Mouse (Mus musculus) midbrain, embryonic 16.5 days (tissue): ENCODE measurements at regions not wholly inside any gene's neighbourhood (a gene's known extent, or its start where the extent isn't known, plus 50 kb on each side); places are given as distances from the start of the nearest gene placed in this dataset.

Source experiments
- ATAC-seq: fragments of 200-750 bp; cut with Nextera tagmentation; 2 replicates; pipeline ENCODE4 v1.8.0; 2017; ENCODE audit warnings: moderate TSS enrichment
- H3K27ac ChIP-seq: fragments of 300-500 bp; sonication (generic); 2 replicates; pipeline ENCODE4 v1.5.1; 2014; ENCODE audit warnings: mild to moderate bottlenecking, low read length, mixed read lengths
- H3K27me3 ChIP-seq: fragments of 300-500 bp; sonication (generic); 2 replicates; pipeline ENCODE4 v1.6.1; 2014; ENCODE audit warnings: low read depth, low read length, mixed read lengths; ENCODE audit not compliant: control insufficient read depth, insufficient read depth
- H3K36me3 ChIP-seq: fragments of 300-500 bp; sonication (generic); 2 replicates; pipeline ENCODE4 v1.6.1; 2014; ENCODE audit warnings: mild to moderate bottlenecking, low read length, moderate library complexity, mixed read lengths; ENCODE audit not compliant: control insufficient read depth, insufficient read depth
- H3K4me1 ChIP-seq: fragments of 300-500 bp; sonication (generic); 2 replicates; pipeline ENCODE4 v1.6.1; 2014; ENCODE audit warnings: mild to moderate bottlenecking, low read length, mixed read lengths; ENCODE audit not compliant: control insufficient read depth, insufficient read depth
- H3K4me2 ChIP-seq: fragments of 300-500 bp; sonication (generic); 2 replicates; pipeline ENCODE4 v1.6.1; 2014; ENCODE audit warnings: mild to moderate bottlenecking, low read length, mixed read lengths
- H3K4me3 ChIP-seq: fragments of 300-500 bp; sonication (generic); 2 replicates; pipeline ENCODE4 v1.5.1; 2014; ENCODE audit warnings: low read depth, mild to moderate bottlenecking, low read length, moderate library complexity, mixed read lengths
- H3K9ac ChIP-seq: fragments of 300-500 bp; sonication (generic); 2 replicates; pipeline ENCODE4 v1.6.1; 2014; ENCODE audit warnings: low read depth, low read length, mixed read lengths
- H3K9me3 ChIP-seq: fragments of 300-500 bp; sonication (generic); replicated peaks from 2 replicates; pipeline ENCODE4 v1.6.1; 2014; ENCODE audit warnings: mild to moderate bottlenecking, low read length, mixed read lengths; ENCODE audit not compliant: control insufficient read depth, poor library complexity, severe bottlenecking
- WGBS: fragments of 180-500 bp; shearing (Covaris S2); extraction: QIAGEN DNeasy Blood & Tissue Kit; methylation state at CpG from one replicate; pipeline ENCODE4 v1.1.7; 2014; 5-methylcytosine and 5-hydroxymethylcytosine counted together

DNA sequence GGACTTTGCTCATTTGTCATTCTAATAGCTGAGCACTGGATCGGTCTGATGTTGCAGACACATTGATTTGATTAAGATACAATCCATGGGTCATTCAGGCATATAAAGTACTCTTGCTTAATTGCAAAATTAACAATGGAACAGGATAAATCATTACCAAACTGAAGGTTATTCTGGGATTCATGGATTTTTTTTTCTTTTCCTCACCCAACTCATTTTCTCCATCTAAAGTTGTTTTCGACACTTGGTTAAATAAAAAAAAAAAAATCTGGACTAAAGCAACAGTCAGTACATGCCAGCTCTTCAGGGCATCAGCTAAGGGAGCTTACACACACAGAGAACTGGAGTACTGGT is 169.8 kb upstream of the Lpp start:
- Histone ChIP-seq H3K36me3 (no peaks in the 10 kb centered on the region), H3K4me3 (no peak overlapping the region), H3K27me3 (no peaks in the 10 kb centered on the region), H3K4me1 (no peaks in the 10 kb centered on the region), H3K9me3 (no peaks in the 10 kb centered on the region), H3K27ac (no peak overlapping the region), H3K9ac (no peak overlapping the region), H3K4me2 (no peak overlapping the region)
- WGBS = 75% methylated on average over 2 of the region's 2 CpGs
- ATAC-seq = no peak

DNA sequence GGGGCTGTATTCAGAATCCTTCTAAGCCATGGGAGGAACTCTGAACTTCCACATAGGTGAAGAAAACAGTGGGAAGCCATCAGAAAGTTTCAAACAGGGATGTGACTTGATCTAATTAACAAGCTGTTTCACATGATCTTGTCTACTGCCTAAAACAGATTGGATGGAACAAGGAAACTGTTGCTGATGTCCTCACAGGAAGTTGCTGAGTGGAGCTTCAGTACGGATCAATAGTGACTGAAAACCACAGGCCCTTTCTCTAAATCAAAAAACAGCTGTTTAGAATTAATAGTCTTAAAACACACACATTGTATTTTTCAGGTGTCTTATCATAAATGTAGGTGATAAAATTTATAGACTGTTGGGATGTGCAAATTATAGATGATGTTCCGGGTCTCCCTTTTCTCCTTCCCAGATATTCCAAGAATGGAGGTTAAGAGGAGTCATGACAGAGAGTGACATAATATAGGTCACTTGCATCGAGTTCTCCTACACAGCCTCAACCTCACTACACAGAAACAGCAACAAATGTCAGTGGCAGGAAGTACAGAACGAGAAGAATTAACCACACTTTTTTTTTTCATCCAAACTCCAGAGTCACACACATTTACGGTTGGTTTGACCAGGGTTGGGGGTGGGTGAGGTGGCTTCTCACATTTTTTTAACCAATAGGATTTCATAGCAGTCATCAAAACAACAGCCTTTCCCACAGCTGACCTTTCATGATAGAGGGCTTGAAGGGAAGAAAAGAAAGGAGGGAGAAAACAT is 170.4 kb upstream of the Lpp start:
- WGBS = 82% methylated on average over 5 of the region's 5 CpGs
- Histone ChIP-seq H3K27ac (no peak overlapping the region), H3K9ac (no peak overlapping the region), H3K36me3 (no peaks in the 10 kb centered on the region), H3K9me3 (no peaks in the 10 kb centered on the region), H3K27me3 (no peaks in the 10 kb centered on the region), H3K4me1 (peaks cover 2% of the 10 kb centered on the region; the same call in 1 of the 2 replicates), H3K4me2 (no peak overlapping the region), H3K4me3 (no peak overlapping the region)
- ATAC-seq = no peak

DNA sequence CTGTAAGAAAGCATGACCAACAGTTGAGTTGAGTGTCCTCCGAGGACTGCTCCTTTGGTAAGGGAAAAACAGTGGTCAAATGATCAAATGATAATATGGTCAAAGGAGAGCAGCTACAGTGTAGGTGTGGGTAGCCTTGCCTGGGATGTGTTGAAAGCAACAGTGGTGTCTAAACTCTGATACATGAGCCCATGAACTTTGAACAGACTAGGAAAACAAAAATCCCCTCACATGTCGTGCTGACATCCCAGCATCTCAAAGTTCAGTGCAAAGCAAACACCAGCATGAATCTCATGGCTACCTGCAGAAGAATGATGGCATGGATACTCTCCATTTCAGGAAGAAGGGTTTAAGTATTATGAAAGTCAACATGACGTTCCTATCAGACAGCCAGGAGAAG is 171.3 kb upstream of the Lpp start:
- no peak for ATAC-seq
- WGBS = 98% methylated on average over 3 of the region's 3 CpGs
- Histone ChIP-seq H3K9me3 (no peaks in the 10 kb centered on the region), H3K36me3 (no peaks in the 10 kb centered on the region), H3K27ac (no peak overlapping the region), H3K4me1 (peaks cover 2% of the 10 kb centered on the region; the same call in 1 of the 2 replicates), H3K9ac (no peak overlapping the region), H3K4me3 (no peak overlapping the region), H3K4me2 (no peak overlapping the region), H3K27me3 (no peaks in the 10 kb centered on the region)

DNA sequence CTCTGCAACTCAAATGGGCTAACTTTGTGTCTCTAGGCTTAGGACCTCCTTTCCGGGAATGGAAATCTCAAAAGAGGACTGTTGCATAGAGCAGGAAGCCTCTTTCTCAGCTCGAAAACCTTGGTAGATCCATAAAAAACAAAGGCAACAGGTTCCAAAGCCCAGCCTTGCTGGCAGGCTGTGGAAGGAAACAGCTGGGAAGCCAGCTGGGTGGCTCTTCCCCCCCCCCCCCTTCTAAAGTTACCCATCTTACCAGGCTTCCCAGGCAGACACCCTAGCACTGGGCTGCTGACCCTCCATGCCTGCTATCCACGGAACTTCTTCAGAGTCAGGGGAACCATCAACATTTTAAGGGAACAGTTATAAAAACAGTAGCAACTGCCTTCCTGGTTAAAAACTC is 172.7 kb upstream of the Lpp start:
- WGBS = 95% methylated on average over 3 of the region's 3 CpGs
- ATAC-seq = no peak

DNA sequence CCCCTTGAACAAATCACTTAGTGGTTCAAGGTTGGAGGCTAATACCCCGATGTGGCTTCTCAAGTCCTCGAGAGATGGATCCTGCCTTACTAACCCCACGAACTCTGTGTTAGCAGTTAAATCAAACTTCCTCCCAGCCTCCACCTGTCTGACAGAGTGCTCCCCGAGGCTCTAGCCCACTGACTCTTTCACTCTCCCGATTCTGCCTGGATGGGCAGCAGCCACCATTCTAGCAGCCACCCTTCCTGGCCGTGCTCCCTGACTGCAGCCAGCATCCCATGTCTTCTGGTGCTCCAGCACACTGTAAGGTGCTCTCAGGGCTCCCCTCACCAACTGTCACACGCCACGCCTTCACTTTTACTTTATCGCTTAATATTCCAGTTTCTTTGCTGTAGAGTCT is 173.6 kb upstream of the Lpp start:
- H3K27me3 ChIP-seq = no peaks in the 10 kb centered on the region
- no peaks in the 10 kb centered on the region for H3K9me3 ChIP-seq
- no peak overlapping the region for H3K27ac ChIP-seq
- peaks cover 2% of the 10 kb centered on the region; the same call in 1 of the 2 replicates for H3K4me1 ChIP-seq
- no peak overlapping the region for H3K9ac ChIP-seq
- no peaks in the 10 kb centered on the region for H3K36me3 ChIP-seq
- no peak overlapping the region for H3K4me2 ChIP-seq
- no peak overlapping the region for H3K4me3 ChIP-seq
- ATAC-seq = no peak
- 92% methylated on average over 9 of the region's 9 CpGs for WGBS

More for the DNA sequence above, 172.7 kb upstream of the Lpp start:
- Histone ChIP-seq H3K27me3 (no peaks in the 10 kb centered on the region), H3K4me3 (no peak overlapping the region), H3K36me3 (no peaks in the 10 kb centered on the region), H3K9me3 (no peaks in the 10 kb centered on the region), H3K27ac (no peak overlapping the region), H3K4me1 (peaks cover 2% of the 10 kb centered on the region; the same call in 1 of the 2 replicates), H3K9ac (no peak overlapping the region), H3K4me2 (no peak overlapping the region)

DNA sequence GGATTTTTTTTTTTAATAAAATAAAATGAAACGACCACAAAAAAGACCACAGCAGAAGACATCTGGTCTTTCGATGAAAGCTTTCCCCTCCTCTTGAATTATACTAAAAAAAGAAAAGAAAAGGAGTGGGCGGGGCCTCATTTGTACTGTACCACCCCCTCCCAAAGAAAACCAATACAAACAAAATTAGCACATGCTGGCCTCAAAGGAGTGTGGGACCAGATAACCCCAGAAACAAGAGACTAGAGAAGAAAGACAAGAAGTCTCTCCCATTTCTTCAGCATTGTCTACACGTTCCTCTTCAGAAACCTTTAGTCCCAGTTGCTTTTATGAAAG is 174.5 kb upstream of the Lpp start:
- H3K9me3 ChIP-seq = no peaks in the 10 kb centered on the region
- 58% methylated on average over 4 of the region's 4 CpGs for WGBS
- no peak for ATAC-seq
- H3K27ac ChIP-seq = no peak overlapping the region
- peaks cover 2% of the 10 kb centered on the region; the same call in 1 of the 2 replicates for H3K4me1 ChIP-seq
- H3K4me2 ChIP-seq = no peak overlapping the region
- no peak overlapping the region for H3K9ac ChIP-seq
- no peaks in the 10 kb centered on the region for H3K27me3 ChIP-seq
- H3K4me3 ChIP-seq = no peak overlapping the region
- no peaks in the 10 kb centered on the region for H3K36me3 ChIP-seq

DNA sequence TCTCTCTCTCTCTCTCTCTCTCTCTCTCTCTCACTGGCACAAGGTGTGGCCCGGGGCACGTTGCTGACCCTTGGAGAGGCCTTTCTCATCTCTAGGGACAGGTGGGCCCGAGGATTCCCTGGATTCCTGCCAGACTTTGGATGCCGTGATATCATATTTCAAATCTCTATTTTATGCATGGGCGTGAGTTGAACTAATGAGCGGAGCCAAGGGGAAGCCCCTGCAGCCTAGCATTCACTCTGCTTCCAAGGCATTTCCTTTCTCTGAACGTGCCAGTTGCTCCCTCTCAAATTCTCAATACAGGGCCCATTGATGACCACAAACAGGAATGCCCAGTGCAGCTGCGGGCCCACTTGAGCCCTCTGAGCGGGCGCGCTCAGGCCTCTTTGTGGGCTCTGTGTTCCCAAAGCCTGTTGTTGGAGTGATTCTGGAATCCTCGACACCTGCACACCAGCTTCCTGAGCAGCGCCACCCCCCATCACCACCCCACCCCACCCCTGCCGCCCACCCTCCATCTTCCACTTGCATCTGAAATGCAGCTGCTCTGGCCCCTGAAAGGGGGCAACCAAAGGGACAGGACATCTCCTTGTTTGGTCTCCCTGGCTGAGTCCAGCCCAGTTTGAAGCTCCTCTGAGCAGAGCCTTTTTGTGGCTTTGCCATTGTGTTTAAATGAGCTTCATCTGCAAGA is 175.0 kb upstream of the Lpp start:
- WGBS = 42% methylated on average over 14 of the region's 14 CpGs

DNA sequence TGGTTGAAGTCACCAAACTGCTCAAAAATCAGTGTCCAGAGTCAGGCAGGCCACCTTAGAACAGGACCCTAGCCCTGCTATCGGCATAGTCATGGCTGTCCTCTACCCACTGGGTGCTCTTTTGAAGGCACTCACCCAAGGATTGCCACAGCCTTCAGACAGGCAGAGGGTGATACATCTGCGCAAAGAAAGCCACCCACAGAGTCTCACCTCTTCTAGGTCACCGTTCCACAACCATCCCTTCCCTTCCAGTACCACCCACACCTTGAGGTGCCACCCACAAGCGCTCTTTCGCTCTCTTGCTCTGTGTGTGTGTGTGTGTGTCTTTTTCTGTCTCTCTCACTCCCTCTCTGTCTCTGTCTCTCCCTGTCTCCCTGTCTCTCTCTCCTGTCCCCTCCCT is 176.5 kb upstream of the Lpp start:
- Histone ChIP-seq H3K4me2 (no peak overlapping the region), H3K36me3 (no peaks in the 10 kb centered on the region), H3K4me3 (no peak overlapping the region), H3K9me3 (no peaks in the 10 kb centered on the region), H3K9ac (no peak overlapping the region), H3K27me3 (no peaks in the 10 kb centered on the region), H3K27ac (no peak overlapping the region), H3K4me1 (peaks cover 2% of the 10 kb centered on the region; the same call in 1 of the 2 replicates)
- no peak for ATAC-seq
- 94% methylated on average over 5 of the region's 5 CpGs for WGBS

More for the DNA sequence above, 175.0 kb upstream of the Lpp start:
- H3K36me3 ChIP-seq = no peaks in the 10 kb centered on the region
- H3K4me1 ChIP-seq = peaks cover 2% of the 10 kb centered on the region; the same call in 1 of the 2 replicates
- 0 out of 2 replicates have a peak, but pooled peaks have one; percentile 39 for ATAC-seq
- H3K9ac ChIP-seq = no peak overlapping the region
- no peak overlapping the region for H3K4me3 ChIP-seq
- H3K9me3 ChIP-seq = no peaks in the 10 kb centered on the region
- no peaks in the 10 kb centered on the region for H3K27me3 ChIP-seq
- H3K4me2 ChIP-seq = no peak overlapping the region
- no peak overlapping the region for H3K27ac ChIP-seq

DNA sequence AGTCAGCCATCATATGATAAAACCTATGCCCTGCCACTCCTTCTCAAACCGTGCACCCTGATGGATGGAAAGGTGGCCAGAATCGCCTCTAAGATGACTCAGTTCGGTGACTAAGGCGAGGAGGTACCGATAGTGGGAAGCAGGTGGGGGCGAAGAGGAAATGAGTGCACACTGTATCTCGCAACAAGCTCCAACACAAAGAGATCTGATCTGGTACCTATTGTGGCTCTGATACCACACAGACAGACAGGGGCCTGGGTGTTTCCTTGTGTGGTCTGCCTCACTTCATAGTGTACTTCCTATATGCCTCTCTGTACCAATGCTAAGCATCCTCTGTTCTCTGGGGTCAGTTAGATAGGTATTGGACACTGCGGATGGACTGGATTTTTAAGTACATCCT is 178.0 kb upstream of the Lpp start:
- no peak overlapping the region for H3K4me2 ChIP-seq
- H3K4me1 ChIP-seq = peaks cover 2% of the 10 kb centered on the region; the same call in 1 of the 2 replicates
- 96% methylated on average over 8 of the region's 8 CpGs for WGBS
- H3K9ac ChIP-seq = no peak overlapping the region
- ATAC-seq = no peak
- no peaks in the 10 kb centered on the region for H3K9me3 ChIP-seq
- no peaks in the 10 kb centered on the region for H3K36me3 ChIP-seq
- H3K27me3 ChIP-seq = no peaks in the 10 kb centered on the region
- H3K27ac ChIP-seq = no peak overlapping the region
- H3K4me3 ChIP-seq = no peak overlapping the region
